Mouse (Mus musculus) midbrain, embryonic 11.5 days (tissue): ENCODE results near the gene Ern2. TPM values are rescaled to one million over a fixed set of nuclear protein-coding genes. Genes with fewer than 3 reads are reported as not detected.
A peak's percentile ranks its signal among the peaks of the same experiment; 100 is the strongest.

Source experiments
- ATAC-seq: fragments of 200-750 bp; cut with Nextera tagmentation; 2 replicates; pipeline ENCODE4 v1.8.0; 2017; ENCODE audit warnings: moderate TSS enrichment, moderate library complexity; ENCODE audit not compliant: low FRiP score
- DNase-seq: peaks from one replicate; pipeline ENCODE4 v3.0.0; 2015; ENCODE audit warnings: low spot score; ENCODE audit errors: missing footprints
- H3K27ac ChIP-seq: fragments of 300-500 bp; sonication (generic); 2 replicates; pipeline ENCODE4 v1.5.1; 2014; ENCODE audit warnings: low read depth, low read length
- H3K27me3 ChIP-seq: fragments of 300-500 bp; sonication (generic); 2 replicates; pipeline ENCODE4 v1.6.1; 2014; ENCODE audit warnings: mild to moderate bottlenecking, low read length, moderate library complexity, mixed read lengths; ENCODE audit not compliant: control insufficient read depth, insufficient read depth
- H3K36me3 ChIP-seq: fragments of 300-500 bp; sonication (generic); 2 replicates; pipeline ENCODE4 v1.6.1; 2014; ENCODE audit warnings: mild to moderate bottlenecking, low read length, moderate library complexity, mixed read lengths; ENCODE audit not compliant: control insufficient read depth, insufficient read depth
- H3K4me1 ChIP-seq: fragments of 300-500 bp; sonication (generic); 2 replicates; pipeline ENCODE4 v1.6.1; 2014; ENCODE audit warnings: low read length; ENCODE audit not compliant: control insufficient read depth, insufficient read depth
- H3K4me2 ChIP-seq: fragments of 300-500 bp; sonication (generic); 2 replicates; pipeline ENCODE4 v1.6.1; 2014; ENCODE audit warnings: mild to moderate bottlenecking, moderate library complexity
- H3K4me3 ChIP-seq: fragments of 300-500 bp; sonication (generic); 2 replicates; pipeline ENCODE4 v1.5.1; 2014; ENCODE audit warnings: low read depth, low read length
- H3K9ac ChIP-seq: fragments of 300-500 bp; sonication (generic); 2 replicates; pipeline ENCODE4 v1.6.1; 2014; ENCODE audit warnings: low read length
- H3K9me3 ChIP-seq: fragments of 300-500 bp; sonication (generic); 2 replicates; pipeline ENCODE4 v1.6.1; 2016; ENCODE audit warnings: low read length; ENCODE audit not compliant: control insufficient read depth
- WGBS: fragments of 180-500 bp; shearing (Covaris S2); extraction: QIAGEN DNeasy Blood & Tissue Kit; methylation state at CpG from one replicate; pipeline ENCODE4 v1.1.7; 2014; 5-methylcytosine and 5-hydroxymethylcytosine counted together
- polyA plus RNA-seq: library from polyadenylated mRNA; unstranded; fragments of >200 nt; fragmentation: Nextera tagmentation; extraction: Ambion mirVana; gene quantifications from 2 replicates; pipeline ENCODE4 v1.2.1, GENCODE M21; 2014

The Ern2 gene
- polyA plus RNA-seq, 1 experiment from 2014 or later = 0.04 TPM

- peaks cover 8% of the 10 kb centered on the region for H3K36me3 ChIP-seq
- DNase-seq = no peak
- no peak overlapping the region for H3K27ac ChIP-seq
- H3K4me3 ChIP-seq = no peak overlapping the region
- peaks cover 6% of the 10 kb centered on the region; the same call in 1 of the 2 replicates for H3K4me1 ChIP-seq
- no peak overlapping the region for H3K4me2 ChIP-seq
- no peak overlapping the region for H3K9ac ChIP-seq
- no peaks in the 10 kb centered on the region for H3K27me3 ChIP-seq
- H3K9me3 ChIP-seq = no peaks in the 10 kb centered on the region
- no peak for ATAC-seq
Measured at GRCm38 (mm10) chr7:122137071-122137470, 48.9 kb downstream of the Ern2 start.

- no peak overlapping the region for H3K9ac ChIP-seq
Measured at GRCm38 (mm10) chr7:122135070-122135469, 50.9 kb downstream of the Ern2 start.

DNA sequence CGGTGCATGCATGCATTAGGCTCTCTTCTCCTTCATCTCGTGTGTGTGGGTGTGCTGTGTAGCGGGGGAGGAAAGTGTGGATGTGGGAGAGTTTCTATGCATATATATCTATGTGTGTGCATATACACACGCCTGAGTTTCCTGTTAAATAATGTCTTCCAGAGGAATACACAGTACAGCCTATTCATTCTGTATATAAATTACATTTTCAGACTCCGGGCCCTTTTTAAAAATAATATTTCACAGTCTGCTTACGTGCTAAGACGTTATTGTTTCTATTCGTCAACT lies 52.7 kb downstream of the Ern2 start:
- Histone ChIP-seq H3K4me2 (peak overlapping the region; percentile 57), H3K27me3 (no peaks in the 10 kb centered on the region), H3K27ac (no peak overlapping the region), H3K9ac (peak overlapping the region; percentile 86), H3K36me3 (peaks cover 3% of the 10 kb centered on the region; the same call in 1 of the 2 replicates), H3K9me3 (no peaks in the 10 kb centered on the region), H3K4me3 (peak overlapping the region; percentile 73), H3K4me1 (peaks cover 12% of the 10 kb centered on the region; the same call in 1 of the 2 replicates)
- DNase-seq (no peak), ATAC-seq (no peak; the same call in 1 of the 2 replicates)
- WGBS = 19% methylated on average over 8 of the region's 8 CpGs

More at GRCm38 (mm10) chr7:122135070-122135469, 50.9 kb downstream of the Ern2 start:
- H3K9me3 ChIP-seq = no peaks in the 10 kb centered on the region
- H3K27me3 ChIP-seq = no peaks in the 10 kb centered on the region
- H3K27ac ChIP-seq = no peak overlapping the region
- H3K4me1 ChIP-seq = peaks cover 12% of the 10 kb centered on the region; the same call in 1 of the 2 replicates
- WGBS = 74% methylated on average over 10 of the region's 10 CpGs
- ATAC-seq = no peak
- H3K4me3 ChIP-seq = no peak overlapping the region
- DNase-seq = peak; percentile 86
- H3K36me3 ChIP-seq = peaks cover 8% of the 10 kb centered on the region
- H3K4me2 ChIP-seq = no peak overlapping the region

- H3K27ac ChIP-seq = no peak within 1 kb of the TSS; the same call in 1 of the 2 replicates
- H3K4me1 ChIP-seq = peaks cover 12% of the 10 kb centered on the region; the same call in 1 of the 2 replicates
- H3K36me3 ChIP-seq = no peaks in the 10 kb centered on the region; the same call in 1 of the 2 replicates
Measured at GRCm38 (mm10) chr7:122132497-122133337, 53.3 kb downstream of the Ern2 start, which contains the start of the genes Palb2 and Dctn5. TSS of gene Palb2 (minus strand) at chr7:122132985. TSS of gene Dctn5 (plus strand) at chr7:122133041.

DNA sequence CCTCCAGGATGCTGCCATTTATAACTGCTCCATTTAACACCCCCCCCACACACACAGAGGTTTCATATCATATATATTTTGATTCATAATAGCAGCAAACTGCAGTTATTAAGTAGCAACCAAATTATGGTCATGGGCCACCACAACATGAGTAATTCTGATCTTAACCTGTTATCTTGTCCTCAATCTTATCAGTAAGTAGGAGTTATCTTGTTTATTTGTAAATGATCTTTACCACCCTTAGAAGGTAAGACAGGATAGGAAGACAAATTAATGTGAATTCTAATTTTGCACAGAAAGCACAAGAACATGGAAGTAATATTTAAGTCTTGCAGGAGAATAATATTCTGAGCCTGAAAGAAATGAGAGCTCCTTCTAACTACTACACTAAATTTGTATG lies 54.2 kb downstream of the Ern2 start:
- ATAC-seq (no peak), DNase-seq (no peak)
- H3K27ac ChIP-seq = no peak overlapping the region
- H3K27me3 ChIP-seq = no peaks in the 10 kb centered on the region
- H3K36me3 ChIP-seq = peaks cover 3% of the 10 kb centered on the region; the same call in 1 of the 2 replicates
- no peak overlapping the region; the same call in 1 of the 2 replicates for H3K9ac ChIP-seq
- H3K4me3 ChIP-seq = peak overlapping the region; percentile 73
- peak overlapping the region; percentile 66 for H3K4me2 ChIP-seq
- H3K9me3 ChIP-seq = no peaks in the 10 kb centered on the region
- H3K4me1 ChIP-seq = peaks cover 12% of the 10 kb centered on the region; the same call in 1 of the 2 replicates

More at GRCm38 (mm10) chr7:122132497-122133337, 53.3 kb downstream of the Ern2 start, which contains the start of the genes Palb2 and Dctn5:
- DNase-seq = peak; percentile 100
- H3K4me3 ChIP-seq = peak within 1 kb of the TSS; percentile 73
- WGBS = under 1% methylated on average over 54 of the region's 54 CpGs
- no peaks in the 10 kb centered on the region for H3K9me3 ChIP-seq
- H3K27me3 ChIP-seq = no peaks in the 10 kb centered on the region
- H3K4me2 ChIP-seq = peak within 1 kb of the TSS; percentile 66
- peak within 1 kb of the TSS; percentile 86 for H3K9ac ChIP-seq
- peak; percentile 97 for ATAC-seq

- no peak overlapping the region for H3K9ac ChIP-seq
- no peak overlapping the region for H3K27ac ChIP-seq
- H3K27me3 ChIP-seq = no peaks in the 10 kb centered on the region
- no peak overlapping the region for H3K4me2 ChIP-seq
- H3K4me3 ChIP-seq = no peak overlapping the region
- no peaks in the 10 kb centered on the region for H3K9me3 ChIP-seq
- no peak for ATAC-seq
- DNase-seq = no peak
- WGBS = 92% methylated on average over 11 of the region's 11 CpGs
- H3K36me3 ChIP-seq = peaks cover 11% of the 10 kb centered on the region
- peaks cover 5% of the 10 kb centered on the region; the same call in 1 of the 2 replicates for H3K4me1 ChIP-seq
Measured at GRCm38 (mm10) chr7:122126946-122127345, 59.1 kb downstream of the Ern2 start.

DNA sequence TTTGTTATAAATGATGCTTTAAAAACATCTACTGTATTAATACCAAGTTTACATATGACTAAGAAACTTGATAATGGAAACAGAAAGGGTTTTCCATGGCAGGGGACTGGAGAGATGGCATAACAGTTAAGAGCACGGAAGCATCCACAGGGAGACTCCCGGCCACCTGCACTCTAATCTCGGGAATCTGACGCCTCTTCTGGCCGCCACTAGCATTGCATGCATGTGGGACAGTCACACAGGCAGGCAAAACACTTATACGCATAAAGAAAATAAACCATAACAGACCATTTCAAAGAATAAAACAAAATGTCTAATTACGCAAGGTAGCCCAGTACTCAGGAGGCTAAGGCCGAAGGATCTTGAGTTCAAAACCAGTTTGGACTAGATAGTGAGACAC lies 60.4 kb downstream of the Ern2 start:
- H3K36me3 ChIP-seq = peaks cover 11% of the 10 kb centered on the region
- no peaks in the 10 kb centered on the region for H3K27me3 ChIP-seq
- 85% methylated on average over 8 of the region's 8 CpGs for WGBS
- no peak overlapping the region for H3K27ac ChIP-seq
- no peak overlapping the region for H3K4me2 ChIP-seq
- no peak for ATAC-seq
- no peaks in the 10 kb centered on the region for H3K9me3 ChIP-seq
- no peak overlapping the region for H3K9ac ChIP-seq
- H3K4me3 ChIP-seq = no peak overlapping the region
- H3K4me1 ChIP-seq = no peaks in the 10 kb centered on the region
- DNase-seq = no peak

DNA sequence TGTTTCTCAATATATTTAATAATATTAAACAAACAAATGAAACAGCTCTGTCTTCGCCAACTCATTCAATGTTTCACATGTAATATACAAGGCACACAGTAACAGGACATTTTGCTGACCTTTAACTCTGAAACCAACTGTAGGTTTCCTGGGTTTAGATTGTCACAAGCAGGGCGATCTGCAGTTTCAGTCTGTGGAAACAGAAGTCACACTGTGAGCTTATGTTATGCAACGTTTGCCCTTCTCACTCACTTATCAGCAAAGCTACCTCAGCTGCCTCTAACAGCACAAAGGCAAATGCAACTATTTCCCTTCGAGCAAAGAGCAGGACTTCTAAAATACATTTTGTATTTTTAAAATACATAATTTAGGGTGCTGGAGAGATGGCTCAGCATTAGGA lies 62.5 kb downstream of the Ern2 start:
- no peaks in the 10 kb centered on the region for H3K4me1 ChIP-seq
- H3K27ac ChIP-seq = no peak overlapping the region
- DNase-seq = no peak
- H3K27me3 ChIP-seq = no peaks in the 10 kb centered on the region
- H3K4me2 ChIP-seq = no peak overlapping the region
- H3K9me3 ChIP-seq = no peaks in the 10 kb centered on the region
- WGBS = 85% methylated on average over 4 of the region's 4 CpGs
- H3K9ac ChIP-seq = no peak overlapping the region
- H3K36me3 ChIP-seq = peaks cover 14% of the 10 kb centered on the region
- no peak for ATAC-seq
- H3K4me3 ChIP-seq = no peak overlapping the region
